In the genomic region with DNA sequence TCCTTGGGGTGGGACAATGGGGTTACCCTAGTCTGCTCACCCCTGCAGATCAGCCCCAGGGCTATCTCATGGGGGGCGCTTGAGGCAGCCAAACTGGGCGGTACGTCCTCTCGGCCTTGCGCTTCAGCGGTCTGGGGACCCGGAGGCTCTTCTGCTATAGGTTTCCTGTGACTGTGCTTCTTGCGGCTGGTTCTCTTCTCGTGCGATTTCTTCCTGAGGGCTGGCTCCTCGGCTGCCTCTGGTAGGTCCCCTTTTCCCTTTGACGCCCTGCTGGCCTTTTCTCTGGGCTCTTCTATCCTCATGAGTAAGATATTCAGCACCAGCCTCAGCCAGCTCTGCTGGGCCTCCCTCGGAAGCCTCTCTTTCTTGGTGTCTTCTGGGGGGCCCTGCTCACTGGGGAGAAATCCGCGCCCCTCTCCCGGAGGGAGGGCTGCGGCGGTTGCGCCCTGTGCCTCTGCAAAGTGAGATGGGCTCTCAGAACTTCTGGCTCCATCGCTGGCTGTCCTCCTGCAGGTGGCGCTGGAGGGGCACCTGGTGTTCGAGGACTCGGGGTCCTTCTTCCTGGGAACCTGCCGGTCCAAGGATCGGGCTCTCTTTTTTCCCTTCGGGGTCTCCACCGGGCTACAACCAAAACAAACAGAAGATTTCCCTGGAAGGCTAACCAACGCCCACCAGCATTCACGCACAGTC, we compare ENCODE assay signal across 7 mouse cellular contexts. TPM values are rescaled to one million over a fixed set of nuclear protein-coding genes. Genes with fewer than 3 reads are reported as not detected.
DNase-seq lines count a peak whose midpoint lies in the region; ATAC-seq lines count a peak whose summit lies in the region.

No protein-coding gene starts in this region.

- H3K9ac ChIP-seq in heart, embryonic 12.5 days: peak overlapping the region; percentile 59
- 0 out of 2 replicates have a peak overlapping the region, but pooled peaks have one; percentile 39 for H3K9ac ChIP-seq in kidney, embryonic 15.5 days

- peak overlapping the region; percentile 65 for H3K4me2 ChIP-seq in heart, embryonic 12.5 days
- H3K4me2 ChIP-seq in kidney, embryonic 15.5 days: peak overlapping the region; percentile 74

- peak; percentile 6; the same call in 1 of the 2 replicates for ATAC-seq in heart, embryonic 12.5 days (ENCODE audit: insufficient number of reproducible peaks, low FRiP score)
- no peak for ATAC-seq in kidney, embryonic 15.5 days (replicated peaks; ENCODE audit: low FRiP score)

- no peaks in the 10 kb centered on the region for H3K9me3 ChIP-seq in heart, embryonic 12.5 days (replicated peaks)
- no peaks in the 10 kb centered on the region for H3K9me3 ChIP-seq in kidney, embryonic 15.5 days (replicated peaks)

- H3K4me1 ChIP-seq in heart, embryonic 12.5 days (replicated peaks): peaks cover 16% of the 10 kb centered on the region
- H3K4me1 ChIP-seq in kidney, embryonic 15.5 days: peaks cover 21% of the 10 kb centered on the region

- WGBS in heart, embryonic 12.5 days: 7% methylated on average over 29 of the region's 29 CpGs
- whole genome bisulfite sequencing in kidney, embryonic 15.5 days: 5% methylated on average over 28 of the region's 29 CpGs

- H3K36me3 ChIP-seq in heart, embryonic 12.5 days: no peaks in the 10 kb centered on the region
- H3K36me3 ChIP-seq in kidney, embryonic 15.5 days: no peaks in the 10 kb centered on the region

- no peak overlapping the region for H3K27ac ChIP-seq in heart, embryonic 12.5 days (ENCODE audit: poor library complexity, severe bottlenecking)
- H3K27ac ChIP-seq in kidney, embryonic 15.5 days: no peak overlapping the region

- peak; percentile 36 to 37 for DNase-seq in right cerebral cortex, adult 2 months (ENCODE audit: low spot score in 2 of 2)
- DNase-seq in right cerebral cortex, adult 18-20 months: no peak
- peak; percentile 66 to 75 for DNase-seq in adrenal gland, postnatal 36 days
- DNase-seq in lung, postnatal 10 days: peak; percentile 67
- DNase-seq in right cerebral cortex, postnatal 4 days: peak; percentile 72

- H3K4me3 ChIP-seq in heart, embryonic 12.5 days: peak overlapping the region; percentile 28
- peak overlapping the region; percentile 32 for H3K4me3 ChIP-seq in kidney, embryonic 15.5 days (replicated peaks)

- peaks cover 19% of the 10 kb centered on the region for H3K27me3 ChIP-seq in heart, embryonic 12.5 days (replicated peaks)
- peaks cover 10% of the 10 kb centered on the region; the same call in 1 of the 2 replicates for H3K27me3 ChIP-seq in kidney, embryonic 15.5 days

RNA-seq across cellular contexts. Expression of a gene that starts 5.7 kb away (rescaled TPM):
- not detected for total RNA-seq in adrenal gland, postnatal 36 days (2021)
- polyA plus RNA-seq in heart, embryonic 12.5 days (2016; fragmentation: Nextera tagmentation; extraction: Ambion mirVana): 0.04 and 0.06 TPM in 2 replicates
- polyA plus RNA-seq in kidney, embryonic 15.5 days (2015; fragmentation: Nextera tagmentation; extraction: Ambion mirVana): 0.12 and 0.23 TPM in 2 replicates

RNA-seq across cellular contexts. Expression of a gene that starts 34.2 kb away (rescaled TPM):
- not detected for total RNA-seq in adrenal gland, postnatal 36 days (2021)
- not detected in 2 replicates for polyA plus RNA-seq in heart, embryonic 12.5 days (2016; fragmentation: Nextera tagmentation; extraction: Ambion mirVana)
- polyA plus RNA-seq in kidney, embryonic 15.5 days (2015; fragmentation: Nextera tagmentation; extraction: Ambion mirVana): 0.21 TPM in 1 of 2 replicates, not detected in the other

RNA-seq across cellular contexts. Expression of a gene that starts 42.4 kb away (rescaled TPM):
- 10 to 100 TPM; 54.8 to 60.0 TPM for total RNA-seq in adrenal gland, postnatal 36 days (2021)
- polyA plus RNA-seq in heart, embryonic 12.5 days (2016; fragmentation: Nextera tagmentation; extraction: Ambion mirVana): 75.8 and 77.5 TPM in 2 replicates
- 88.8 and 91.5 TPM in 2 replicates for polyA plus RNA-seq in kidney, embryonic 15.5 days (2015; fragmentation: Nextera tagmentation; extraction: Ambion mirVana)

RNA-seq across cellular contexts. Expression of a gene that starts 51.2 kb away (rescaled TPM):
- under 1 TPM in 1 of 2 experiments, not detected in 1; 0.23 TPM for total RNA-seq in adrenal gland, postnatal 36 days (2021)
- polyA plus RNA-seq in heart, embryonic 12.5 days (2016; fragmentation: Nextera tagmentation; extraction: Ambion mirVana): 0.05 TPM in 1 of 2 replicates, not detected in the other
- 0.08 and 0.10 TPM in 2 replicates for polyA plus RNA-seq in kidney, embryonic 15.5 days (2015; fragmentation: Nextera tagmentation; extraction: Ambion mirVana)
